Mouse (Mus musculus) hindbrain, embryonic 13.5 days (tissue): Measurements from ENCODE around the gene Ppia. TPM values are rescaled to one million over a fixed set of nuclear protein-coding genes. Genes with fewer than 3 reads are reported as not detected.
"Not testable (repeated sequence)": the region's sequence is repeated elsewhere in the genome, so short reads cannot be mapped to it uniquely, and the experiment has no call there.

Experiments
- ATAC-seq: fragments of 200-750 bp; cut with Nextera tagmentation; 2 replicates; pipeline ENCODE4 v1.8.0; 2017; ENCODE audit warnings: moderate TSS enrichment; ENCODE audit not compliant: low FRiP score
- H3K27ac ChIP-seq: fragments of 300-500 bp; sonication (generic); 2 replicates; pipeline ENCODE4 v1.5.1; 2015; ENCODE audit warnings: inconsistent platforms, mild to moderate bottlenecking, moderate library complexity
- H3K27me3 ChIP-seq: fragments of 300-500 bp; sonication (generic); 2 replicates; pipeline ENCODE4 v1.6.1; 2015; ENCODE audit warnings: mild to moderate bottlenecking, inconsistent platforms
- H3K36me3 ChIP-seq: fragments of 300-500 bp; sonication (generic); 2 replicates; pipeline ENCODE4 v1.6.1; 2015; ENCODE audit warnings: mild to moderate bottlenecking, inconsistent platforms
- H3K4me1 ChIP-seq: fragments of 300-500 bp; sonication (generic); replicated peaks from 2 replicates; pipeline ENCODE4 v1.6.1; 2015; ENCODE audit warnings: inconsistent platforms
- H3K4me2 ChIP-seq: fragments of 300-500 bp; sonication (generic); 2 replicates; pipeline ENCODE4 v1.6.1; 2015; ENCODE audit warnings: inconsistent platforms, mild to moderate bottlenecking, moderate library complexity
- H3K4me3 ChIP-seq: fragments of 300-500 bp; sonication (generic); 2 replicates; pipeline ENCODE4 v1.5.1; 2015; ENCODE audit warnings: mild to moderate bottlenecking, inconsistent platforms
- H3K9ac ChIP-seq: fragments of 300-500 bp; sonication (generic); 2 replicates; pipeline ENCODE4 v1.6.1; 2015; ENCODE audit warnings: mild to moderate bottlenecking, inconsistent platforms
- H3K9me3 ChIP-seq: fragments of 300-500 bp; sonication (generic); 2 replicates; pipeline ENCODE4 v1.6.1; 2016; ENCODE audit warnings: inconsistent platforms
- WGBS: fragments of 180-500 bp; shearing (Covaris S2); methylation state at CpG from one replicate; pipeline ENCODE4 v1.1.7; 2015; 5-methylcytosine and 5-hydroxymethylcytosine counted together
- polyA plus RNA-seq: library from polyadenylated mRNA; unstranded; fragments of >200 nt; fragmentation: Nextera tagmentation; extraction: Ambion mirVana; gene quantifications from 2 replicates; pipeline ENCODE4 v1.2.1, GENCODE M21; 2015

The Ppia gene
- polyA plus RNA-seq, 1 experiment from 2014 or later, result 4,017 TPM

- H3K4me2 ChIP-seq, H3K27ac ChIP-seq, H3K9me3 ChIP-seq, H3K27me3 ChIP-seq, H3K4me3 ChIP-seq, ATAC-seq, H3K9ac ChIP-seq: not testable (repeated sequence)
- 63% methylated on average over 4 of the region's 4 CpGs for WGBS
- peaks cover 24% of the 10 kb centered on the region for H3K4me1 ChIP-seq
- H3K36me3 ChIP-seq, result peaks cover 43% of the 10 kb centered on the region
These were observed 3.9 kb downstream of the Ppia start for GRCm38 (mm10) chr11:6419156-6419555.

GRCm38 (mm10) chr11:6420283-6420703, 5.0 kb downstream of the Ppia start:
- no peak overlapping the region for H3K4me2 ChIP-seq

GRCm38 (mm10) chr11:6420722-6421350, 5.6 kb downstream of the Ppia start:
- ATAC-seq, result no peak
- Histone ChIP-seq H3K27me3 (no peaks in the 10 kb centered on the region), H3K9ac (no peak overlapping the region), H3K9me3 (no peaks in the 10 kb centered on the region), H3K27ac (no peak overlapping the region), H3K36me3 (peaks cover 54% of the 10 kb centered on the region), H3K4me3 (no peak overlapping the region), H3K4me2 (no peak overlapping the region), H3K4me1 (peaks cover 19% of the 10 kb centered on the region)
- WGBS, result 75% methylated on average over 2 of the region's 2 CpGs

More at GRCm38 (mm10) chr11:6420283-6420703, 5.0 kb downstream of the Ppia start:
- WGBS, result 24% methylated on average over 1 of the region's 1 CpGs
- no peaks in the 10 kb centered on the region for H3K9me3 ChIP-seq
- H3K4me3 ChIP-seq, result no peak overlapping the region
- no peak overlapping the region for H3K27ac ChIP-seq
- no peak for ATAC-seq
- H3K27me3 ChIP-seq, result no peaks in the 10 kb centered on the region
- peaks cover 51% of the 10 kb centered on the region for H3K36me3 ChIP-seq
- H3K4me1 ChIP-seq, result peaks cover 19% of the 10 kb centered on the region
- H3K9ac ChIP-seq, result no peak overlapping the region

- H3K4me2 ChIP-seq, result no peak overlapping the region
- no peak for ATAC-seq
- no peaks in the 10 kb centered on the region for H3K27me3 ChIP-seq
- H3K9me3 ChIP-seq, result no peaks in the 10 kb centered on the region
- H3K4me3 ChIP-seq, result no peak overlapping the region
- H3K4me1 ChIP-seq, result no peaks in the 10 kb centered on the region
- peaks cover 85% of the 10 kb centered on the region for H3K36me3 ChIP-seq
- WGBS, result 94% methylated on average over 7 of the region's 7 CpGs
- H3K9ac ChIP-seq, result no peak overlapping the region
- H3K27ac ChIP-seq, result no peak overlapping the region
These were observed 14.9 kb downstream of the Ppia start for GRCm38 (mm10) chr11:6430186-6430585.

- Histone ChIP-seq H3K4me3 (no peak overlapping the region), H3K27ac (no peak overlapping the region), H3K27me3 (no peaks in the 10 kb centered on the region), H3K4me2 (no peak overlapping the region), H3K9ac (no peak overlapping the region), H3K9me3 (no peaks in the 10 kb centered on the region), H3K36me3 (peaks cover 66% of the 10 kb centered on the region), H3K4me1 (no peaks in the 10 kb centered on the region)
- ATAC-seq, result no peak
- WGBS, result 63% methylated on average over 8 of the region's 8 CpGs
These were observed 21.2 kb downstream of the Ppia start for GRCm38 (mm10) chr11:6436442-6436841.

DNA sequence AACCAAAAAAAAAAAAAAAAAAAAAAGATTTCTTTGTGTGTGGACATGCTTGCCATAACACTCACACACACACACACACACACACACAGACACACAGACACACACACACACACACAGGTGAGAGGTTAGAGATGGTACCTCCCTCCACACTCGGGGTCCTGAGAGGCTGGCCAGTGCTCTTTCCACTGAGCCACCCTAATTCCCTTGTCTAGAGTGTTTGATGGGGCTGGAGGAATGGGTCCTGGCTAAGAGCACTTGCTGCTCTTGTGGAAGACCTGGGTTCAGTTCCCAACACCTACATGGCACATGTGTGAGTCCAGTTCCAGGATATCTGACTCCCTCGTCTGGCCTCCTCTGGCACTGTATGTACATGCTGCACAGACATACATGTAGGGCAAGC, 22.4 kb downstream of the Ppia start:
- H3K27me3 ChIP-seq, result no peaks in the 10 kb centered on the region
- H3K4me1 ChIP-seq, result no peaks in the 10 kb centered on the region
- H3K9me3 ChIP-seq, result no peaks in the 10 kb centered on the region
- H3K9ac ChIP-seq, result no peak overlapping the region
- H3K36me3 ChIP-seq, result peaks cover 53% of the 10 kb centered on the region
- H3K27ac ChIP-seq, result no peak overlapping the region
- WGBS, result 95% methylated on average over 2 of the region's 2 CpGs
- H3K4me2 ChIP-seq, result no peak overlapping the region
- no peak for ATAC-seq
- H3K4me3 ChIP-seq, result no peak overlapping the region

- Histone ChIP-seq H3K9ac (no peak overlapping the region), H3K4me3 (no peak overlapping the region), H3K4me2 (no peak overlapping the region), H3K27me3 (no peaks in the 10 kb centered on the region), H3K4me1 (peaks cover 11% of the 10 kb centered on the region), H3K27ac (no peak overlapping the region), H3K9me3 (no peaks in the 10 kb centered on the region), H3K36me3 (peaks cover 33% of the 10 kb centered on the region)
- WGBS, result 89% methylated on average over 4 of the region's 4 CpGs
- ATAC-seq, result no peak
These were observed 24.9 kb downstream of the Ppia start for GRCm38 (mm10) chr11:6440171-6440570.

DNA sequence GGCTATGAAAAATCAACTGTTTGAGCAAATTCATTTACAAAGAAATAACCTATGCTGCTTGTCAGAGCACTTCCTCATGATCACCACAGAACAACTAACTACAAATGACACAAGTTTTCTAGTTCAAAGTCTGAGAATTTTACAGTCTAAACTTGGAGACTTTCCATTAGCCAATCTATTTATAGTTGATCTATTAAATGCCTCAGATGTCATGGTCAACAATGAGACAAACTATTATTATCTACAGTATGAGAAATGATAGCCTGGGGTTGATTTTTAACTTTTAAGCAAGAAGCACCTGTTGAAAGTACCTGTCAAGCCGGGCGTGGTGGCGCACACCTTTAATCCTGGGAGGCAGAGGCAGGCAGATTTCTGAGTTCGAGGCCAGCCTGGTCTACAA, 27.3 kb downstream of the Ppia start:
- Histone ChIP-seq H3K27me3 (no peaks in the 10 kb centered on the region), H3K9me3 (no peaks in the 10 kb centered on the region), H3K4me2 (peak overlapping the region; percentile 62), H3K4me1 (peaks cover 11% of the 10 kb centered on the region), H3K36me3 (peaks cover 12% of the 10 kb centered on the region), H3K27ac (no peak overlapping the region), H3K9ac (no peak overlapping the region), H3K4me3 (no peak overlapping the region)
- ATAC-seq, result no peak
- WGBS, result 99% methylated on average over 4 of the region's 4 CpGs

GRCm38 (mm10) chr11:6443102-6443501, 27.9 kb downstream of the Ppia start:
- Histone ChIP-seq H3K4me3 (peak overlapping the region; percentile 75), H3K4me1 (peaks cover 11% of the 10 kb centered on the region), H3K27me3 (no peaks in the 10 kb centered on the region), H3K4me2 (peak overlapping the region; percentile 62), H3K36me3 (peaks cover 6% of the 10 kb centered on the region; the same call in 1 of the 2 replicates), H3K9ac (peak overlapping the region; percentile 89), H3K9me3 (no peaks in the 10 kb centered on the region), H3K27ac (no peak overlapping the region)
- WGBS, result 62% methylated on average over 4 of the region's 4 CpGs
- ATAC-seq, result no peak

- Histone ChIP-seq H3K36me3 (0 out of 2 replicates have a peak, but pooled peaks cover 5% of the 10 kb centered on the region), H3K9me3 (no peaks in the 10 kb centered on the region), H3K9ac (peak overlapping the region; percentile 89), H3K4me2 (peak overlapping the region; percentile 62), H3K27ac (peak overlapping the region; percentile 97), H3K27me3 (no peaks in the 10 kb centered on the region), H3K4me1 (peaks cover 11% of the 10 kb centered on the region), H3K4me3 (peak overlapping the region; percentile 75)
- ATAC-seq, result no peak
- under 1% methylated on average over 10 of the region's 10 CpGs for WGBS
These were observed 28.5 kb downstream of the Ppia start for GRCm38 (mm10) chr11:6443727-6444076.

GRCm38 (mm10) chr11:6444077-6444853, 29.0 kb downstream of the Ppia start, which contains the start of gene H2afv:
Gene H2afv (minus strand): TSS chr11:6444443.
- H3K9ac ChIP-seq, result peak within 1 kb of the TSS; percentile 89
- WGBS, result under 1% methylated on average over 77 of the region's 80 CpGs

DNA sequence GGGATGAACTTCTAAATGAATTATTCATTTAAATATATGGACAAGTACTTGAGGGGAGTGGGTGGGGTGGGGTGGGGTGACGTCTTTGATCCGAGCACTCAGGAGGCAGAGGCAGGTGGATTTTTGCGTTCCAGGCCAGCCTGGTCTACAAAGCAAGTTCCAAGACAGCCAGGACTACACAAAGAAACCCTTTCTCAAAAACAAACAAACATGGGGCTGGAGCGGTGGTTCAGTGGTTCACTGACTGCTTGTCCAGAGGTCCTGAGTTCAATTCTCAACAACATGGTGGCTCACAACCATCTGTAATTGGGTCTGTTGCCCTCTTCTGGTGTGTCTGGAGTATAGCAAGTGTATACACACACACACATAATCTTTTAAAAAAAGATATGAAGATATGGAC, 30.2 kb downstream of the Ppia start:
- 78% methylated on average over 4 of the region's 4 CpGs for WGBS
- no peak for ATAC-seq
- Histone ChIP-seq H3K9me3 (no peaks in the 10 kb centered on the region), H3K27ac (no peak overlapping the region), H3K27me3 (no peaks in the 10 kb centered on the region), H3K4me1 (peaks cover 11% of the 10 kb centered on the region), H3K9ac (no peak overlapping the region), H3K4me2 (peak overlapping the region; percentile 55; the same call in 1 of the 2 replicates), H3K36me3 (0 out of 2 replicates have a peak, but pooled peaks cover 3% of the 10 kb centered on the region), H3K4me3 (no peak overlapping the region)

More at GRCm38 (mm10) chr11:6444077-6444853, 29.0 kb downstream of the Ppia start, which contains the start of gene H2afv:
- Histone ChIP-seq H3K4me3 (peak within 1 kb of the TSS; percentile 75), H3K27me3 (no peaks in the 10 kb centered on the region), H3K9me3 (no peaks in the 10 kb centered on the region), H3K27ac (peak within 1 kb of the TSS; percentile 97), H3K36me3 (0 out of 2 replicates have a peak, but pooled peaks cover 3% of the 10 kb centered on the region), H3K4me2 (peak within 1 kb of the TSS; percentile 62), H3K4me1 (peaks cover 11% of the 10 kb centered on the region)
- peak; percentile 100 for ATAC-seq
